Mouse (Mus musculus) midbrain, embryonic 14.5 days (tissue): ENCODE measurements around the gene Plgrkt. TPM values are rescaled to one million over a fixed set of nuclear protein-coding genes. Genes with fewer than 3 reads are reported as not detected.

Experiments used
- ATAC-seq: fragments of 200-750 bp; cut with Nextera tagmentation; 2 replicates; pipeline ENCODE4 v1.8.0; 2017; ENCODE audit warnings: moderate number of reproducible peaks, moderate library complexity; ENCODE audit not compliant: low FRiP score, low TSS enrichment
- DNase-seq: peaks from one replicate; pipeline ENCODE4 v3.0.0-alpha.2; 2015
- H3K27ac ChIP-seq: fragments of 300-500 bp; sonication (generic); replicated peaks from 2 replicates; pipeline ENCODE4 v1.5.1; 2014; ENCODE audit warnings: mild to moderate bottlenecking, low read depth, low read length, moderate library complexity
- H3K27me3 ChIP-seq: fragments of 300-500 bp; sonication (generic); 2 replicates; pipeline ENCODE4 v1.6.1; 2014; ENCODE audit warnings: low read length, control low read depth, mixed read lengths; ENCODE audit not compliant: control insufficient read depth, insufficient read depth
- H3K36me3 ChIP-seq: fragments of 300-500 bp; sonication (generic); 2 replicates; pipeline ENCODE4 v1.6.1; 2014; ENCODE audit warnings: low read length, control low read depth; ENCODE audit not compliant: control insufficient read depth, insufficient read depth
- H3K4me1 ChIP-seq: fragments of 300-500 bp; sonication (generic); 2 replicates; pipeline ENCODE4 v1.6.1; 2014; ENCODE audit warnings: mild to moderate bottlenecking, antibody characterized with exemption, low read length, control low read depth; ENCODE audit not compliant: control insufficient read depth, insufficient read depth
- H3K4me2 ChIP-seq: fragments of 300-500 bp; sonication (generic); 2 replicates; pipeline ENCODE4 v1.6.1; 2014; ENCODE audit warnings: mild to moderate bottlenecking, low read length, moderate library complexity
- H3K4me3 ChIP-seq: fragments of 300-500 bp; sonication (generic); replicated peaks from 2 replicates; pipeline ENCODE4 v1.5.1; 2014; ENCODE audit warnings: low read depth, low read length
- H3K9ac ChIP-seq: fragments of 300-500 bp; sonication (generic); replicated peaks from 2 replicates; pipeline ENCODE4 v1.6.1; 2014; ENCODE audit warnings: mild to moderate bottlenecking, low read length, moderate library complexity
- H3K9me3 ChIP-seq: fragments of 300-500 bp; sonication (generic); 2 replicates; pipeline ENCODE4 v1.6.1; 2016; ENCODE audit warnings: low read length, control low read depth, mixed read lengths; ENCODE audit not compliant: control insufficient read depth
- WGBS: fragments of 180-500 bp; shearing (Covaris S2); extraction: QIAGEN DNeasy Blood & Tissue Kit; methylation state at CpG from one replicate; pipeline ENCODE4 v1.1.7; 2014; 5-methylcytosine and 5-hydroxymethylcytosine counted together
- polyA plus RNA-seq: library from polyadenylated mRNA; unstranded; fragments of >200 nt; fragmentation: Nextera tagmentation; extraction: Ambion mirVana; gene quantifications from 2 replicates; pipeline ENCODE4 v1.2.1, GENCODE M21; 2014

The Plgrkt gene
- polyA plus RNA-seq, 1 experiment from 2014 or later = 102 TPM

GRCm38 (mm10) chr19:29388818-29389217, 21.6 kb upstream of the Plgrkt start:
- Histone ChIP-seq H3K4me2 (no peak overlapping the region), H3K27me3 (no peaks in the 10 kb centered on the region), H3K27ac (no peak overlapping the region), H3K4me3 (no peak overlapping the region), H3K9ac (no peak overlapping the region), H3K9me3 (no peaks in the 10 kb centered on the region), H3K36me3 (no peaks in the 10 kb centered on the region), H3K4me1 (no peaks in the 10 kb centered on the region)
- DNase-seq (no peak), ATAC-seq (no peak)
- 88% methylated on average over 1 of the region's 1 CpGs for WGBS

DNA sequence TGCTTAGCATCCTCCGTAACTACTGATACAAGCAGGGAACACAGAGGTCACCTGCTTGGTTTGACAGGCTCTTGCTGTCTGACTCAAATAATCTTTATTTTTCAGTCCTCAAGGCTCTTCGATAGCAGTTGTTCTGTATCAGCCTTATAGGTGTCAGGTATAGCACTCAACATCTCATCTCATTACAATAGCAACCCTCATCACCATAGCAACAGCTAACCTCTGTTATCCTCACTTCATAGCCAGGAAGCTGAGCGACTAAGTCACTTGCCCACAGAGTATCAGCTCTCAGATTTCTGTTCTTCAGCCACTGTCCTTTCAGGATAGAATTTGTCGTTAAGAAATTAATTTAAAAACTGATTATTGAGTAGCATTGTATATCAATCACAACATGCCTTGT, 18.6 kb upstream of the Plgrkt start:
- ATAC-seq (no peak), DNase-seq (peak; percentile 50)
- no peak overlapping the region for H3K4me2 ChIP-seq
- H3K4me3 ChIP-seq = no peak overlapping the region
- no peak overlapping the region for H3K27ac ChIP-seq
- H3K36me3 ChIP-seq = no peaks in the 10 kb centered on the region
- no peak overlapping the region for H3K9ac ChIP-seq
- WGBS = 84% methylated on average over 4 of the region's 4 CpGs
- H3K9me3 ChIP-seq = no peaks in the 10 kb centered on the region
- H3K27me3 ChIP-seq = no peaks in the 10 kb centered on the region
- H3K4me1 ChIP-seq = no peaks in the 10 kb centered on the region

GRCm38 (mm10) chr19:29384994-29385393, 17.8 kb upstream of the Plgrkt start:
- Histone ChIP-seq H3K27me3 (no peaks in the 10 kb centered on the region), H3K27ac (no peak overlapping the region)

GRCm38 (mm10) chr19:29384412-29384811, 17.2 kb upstream of the Plgrkt start:
- ATAC-seq (no peak), DNase-seq (no peak)
- Histone ChIP-seq H3K9me3 (no peaks in the 10 kb centered on the region), H3K27ac (no peak overlapping the region), H3K9ac (no peak overlapping the region), H3K4me2 (no peak overlapping the region), H3K4me1 (no peaks in the 10 kb centered on the region), H3K27me3 (no peaks in the 10 kb centered on the region), H3K4me3 (no peak overlapping the region), H3K36me3 (no peaks in the 10 kb centered on the region)
- 92% methylated on average over 9 of the region's 9 CpGs for WGBS

More at GRCm38 (mm10) chr19:29384994-29385393, 17.8 kb upstream of the Plgrkt start:
- H3K9ac ChIP-seq = no peak overlapping the region
- no peak overlapping the region for H3K4me3 ChIP-seq
- no peak overlapping the region for H3K4me2 ChIP-seq
- WGBS = 90% methylated on average over 6 of the region's 6 CpGs
- DNase-seq (no peak), ATAC-seq (no peak)
- no peaks in the 10 kb centered on the region for H3K36me3 ChIP-seq
- H3K9me3 ChIP-seq = no peaks in the 10 kb centered on the region
- H3K4me1 ChIP-seq = no peaks in the 10 kb centered on the region

- H3K36me3 ChIP-seq = no peaks in the 10 kb centered on the region
- 96% methylated on average over 5 of the region's 5 CpGs for WGBS
Observed at GRCm38 (mm10) chr19:29383368-29383767, 16.2 kb upstream of the Plgrkt start.

DNA sequence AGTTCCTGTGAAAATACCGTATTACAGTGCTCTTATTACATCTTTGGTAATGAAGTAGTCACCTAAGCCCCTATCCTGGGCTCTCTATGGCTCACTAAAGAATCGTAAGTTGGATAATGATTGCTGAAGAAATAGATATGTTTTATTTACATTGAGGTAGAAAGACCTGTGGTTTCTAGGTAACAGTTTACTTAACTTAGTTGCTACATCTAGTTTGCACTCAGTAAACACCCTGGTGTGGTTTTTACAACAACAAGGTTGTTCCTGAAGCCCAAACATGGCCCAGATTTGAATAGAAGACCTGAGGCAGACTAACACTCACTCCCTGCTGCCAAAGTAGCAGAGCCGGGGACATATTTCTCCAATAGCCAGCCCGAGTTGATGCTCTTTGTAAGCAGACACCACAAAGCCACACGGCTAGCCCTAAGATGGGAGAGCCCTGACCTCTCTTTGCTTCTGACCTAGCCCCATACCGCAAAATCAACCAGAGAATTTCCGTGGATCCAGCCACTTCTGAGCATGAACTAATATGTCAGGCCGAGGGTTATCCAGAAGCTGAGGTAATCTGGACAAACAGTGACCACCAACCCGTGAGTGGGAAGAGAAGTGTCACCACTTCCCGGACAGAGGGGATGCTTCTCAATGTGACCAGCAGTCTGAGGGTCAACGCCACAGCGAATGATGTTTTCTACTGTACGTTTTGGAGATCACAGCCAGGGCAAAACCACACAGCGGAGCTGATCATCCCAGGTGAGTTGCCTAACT, 12.8 kb upstream of the Plgrkt start:
- Histone ChIP-seq H3K36me3 (no peaks in the 10 kb centered on the region), H3K4me1 (no peaks in the 10 kb centered on the region), H3K27ac (no peak overlapping the region), H3K27me3 (no peaks in the 10 kb centered on the region), H3K9ac (no peak overlapping the region), H3K9me3 (no peaks in the 10 kb centered on the region), H3K4me2 (no peak overlapping the region), H3K4me3 (no peak overlapping the region)
- ATAC-seq (no peak), DNase-seq (no peak)
- 94% methylated on average over 14 of the region's 14 CpGs for WGBS

More at GRCm38 (mm10) chr19:29383368-29383767, 16.2 kb upstream of the Plgrkt start:
- no peak overlapping the region for H3K27ac ChIP-seq
- H3K9ac ChIP-seq = no peak overlapping the region
- H3K9me3 ChIP-seq = no peaks in the 10 kb centered on the region
- ATAC-seq = no peak
- no peak for DNase-seq
- no peak overlapping the region for H3K4me3 ChIP-seq
- H3K4me1 ChIP-seq = no peaks in the 10 kb centered on the region
- no peak overlapping the region for H3K4me2 ChIP-seq
- no peaks in the 10 kb centered on the region for H3K27me3 ChIP-seq

GRCm38 (mm10) chr19:29376382-29376781, 9.2 kb upstream of the Plgrkt start:
- no peak overlapping the region for H3K4me2 ChIP-seq
- H3K27ac ChIP-seq = no peak overlapping the region
- 80% methylated on average over 3 of the region's 3 CpGs for WGBS
- no peaks in the 10 kb centered on the region for H3K36me3 ChIP-seq
- H3K9me3 ChIP-seq = no peaks in the 10 kb centered on the region
- DNase-seq (no peak), ATAC-seq (no peak)
- H3K9ac ChIP-seq = no peak overlapping the region
- no peaks in the 10 kb centered on the region for H3K27me3 ChIP-seq
- no peaks in the 10 kb centered on the region for H3K4me1 ChIP-seq
- H3K4me3 ChIP-seq = no peak overlapping the region

DNA sequence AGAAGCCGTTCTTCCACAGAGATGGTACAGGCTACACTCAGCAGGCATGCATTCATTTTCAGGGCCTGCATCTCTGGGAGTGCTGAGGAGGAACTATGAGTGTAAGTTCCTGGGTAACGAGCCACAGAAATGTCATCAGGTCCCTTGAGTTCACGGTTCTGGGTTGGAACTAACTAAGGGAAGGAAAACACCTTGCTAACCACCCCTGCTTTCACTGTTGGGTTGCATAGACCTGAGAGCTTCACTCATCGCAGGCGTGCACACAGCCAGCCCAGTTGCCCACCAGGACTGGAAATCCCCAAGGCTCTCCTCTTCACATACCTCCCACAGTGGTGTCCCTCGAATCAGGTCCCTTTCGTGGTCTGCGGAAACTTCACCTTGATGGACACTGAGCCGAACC, 7.8 kb upstream of the Plgrkt start:
- no peak overlapping the region for H3K27ac ChIP-seq
- no peaks in the 10 kb centered on the region for H3K36me3 ChIP-seq
- no peak overlapping the region for H3K4me2 ChIP-seq
- no peak overlapping the region for H3K4me3 ChIP-seq
- no peaks in the 10 kb centered on the region for H3K4me1 ChIP-seq
- no peaks in the 10 kb centered on the region for H3K9me3 ChIP-seq
- no peak for ATAC-seq
- H3K9ac ChIP-seq = no peak overlapping the region
- no peaks in the 10 kb centered on the region for H3K27me3 ChIP-seq
- no peak for DNase-seq
- WGBS = 94% methylated on average over 9 of the region's 9 CpGs

- DNase-seq = no peak
Observed at GRCm38 (mm10) chr19:29373438-29373837, 6.2 kb upstream of the Plgrkt start.

More at GRCm38 (mm10) chr19:29373438-29373837, 6.2 kb upstream of the Plgrkt start:
- Histone ChIP-seq H3K9me3 (no peaks in the 10 kb centered on the region), H3K4me3 (0 out of 2 replicates have a peak overlapping the region, but pooled peaks have one; percentile 10), H3K36me3 (no peaks in the 10 kb centered on the region), H3K9ac (peak overlapping the region; percentile 26; the same call in 1 of the 2 replicates), H3K4me2 (peak overlapping the region; percentile 44), H3K27me3 (no peaks in the 10 kb centered on the region), H3K27ac (no peak overlapping the region), H3K4me1 (no peaks in the 10 kb centered on the region)
- WGBS = 43% methylated on average over 11 of the region's 11 CpGs
- no peak for ATAC-seq
